Mouse (Mus musculus) forelimb bud, embryonic 11.5 days (tissue): ENCODE measurements around the gene Grcc10.

ENCODE experiments used
- DNase-seq: peaks from one replicate; pipeline ENCODE4 v3.0.0-alpha.2; 2012; ENCODE audit warnings: low read depth, low spot score

The Grcc10 gene

GRCm38 (mm10) chr6:124702102-124702783 is 38.9 kb downstream of the Grcc10 start:
- no peak for DNase-seq

- DNase-seq: no peak
Observed at GRCm38 (mm10) chr6:124701338-124701737, 39.8 kb downstream of the Grcc10 start.

- DNase-seq: no peak
Observed at GRCm38 (mm10) chr6:124699962-124700610, 41.1 kb downstream of the Grcc10 start.

GRCm38 (mm10) chr6:124699366-124699765 is 41.8 kb downstream of the Grcc10 start:
- DNase-seq: no peak

- DNase-seq: no peak
Observed at GRCm38 (mm10) chr6:124698751-124699150, 42.4 kb downstream of the Grcc10 start.

- no peak for DNase-seq
Observed at GRCm38 (mm10) chr6:124696441-124697150, 44.6 kb downstream of the Grcc10 start.

DNA sequence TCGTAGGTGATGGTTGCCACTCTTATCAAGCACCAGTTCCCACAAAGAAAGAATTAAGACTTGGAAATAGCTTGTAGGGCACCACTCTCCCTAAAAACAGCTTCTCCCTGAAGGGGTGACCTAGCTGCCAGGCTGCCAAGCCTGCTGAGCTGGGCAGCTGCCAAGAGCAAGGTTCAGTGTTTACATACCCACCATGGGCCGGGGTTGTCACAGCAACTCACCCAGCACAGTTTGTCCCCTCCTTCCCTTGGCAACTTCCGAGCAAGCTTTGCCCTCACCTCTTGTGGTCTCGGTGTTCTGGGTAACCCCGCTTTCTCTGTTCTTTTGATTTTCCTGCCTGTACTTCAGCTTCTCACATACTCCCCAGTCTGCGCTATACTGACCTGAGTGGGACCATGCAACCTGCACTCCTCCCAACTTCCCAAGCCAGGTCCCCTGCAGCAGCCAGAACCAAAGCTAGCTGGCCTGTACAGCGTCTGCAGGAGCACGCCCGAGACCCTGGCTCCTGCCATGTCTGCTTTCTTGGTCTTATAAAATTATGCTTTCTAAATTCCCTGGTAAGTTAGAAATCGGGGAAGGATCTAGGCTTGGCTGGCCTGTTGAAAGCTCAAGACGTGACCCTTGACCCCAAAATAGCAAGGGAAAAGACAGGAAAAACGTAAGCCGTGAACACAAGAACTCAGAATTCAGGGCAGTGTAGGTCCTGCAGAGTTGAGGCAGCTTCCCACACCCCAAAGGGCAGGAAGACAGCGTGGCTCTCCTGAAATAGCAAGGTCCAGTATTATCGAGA is 46.8 kb downstream of the Grcc10 start:
- no peak for DNase-seq

DNA sequence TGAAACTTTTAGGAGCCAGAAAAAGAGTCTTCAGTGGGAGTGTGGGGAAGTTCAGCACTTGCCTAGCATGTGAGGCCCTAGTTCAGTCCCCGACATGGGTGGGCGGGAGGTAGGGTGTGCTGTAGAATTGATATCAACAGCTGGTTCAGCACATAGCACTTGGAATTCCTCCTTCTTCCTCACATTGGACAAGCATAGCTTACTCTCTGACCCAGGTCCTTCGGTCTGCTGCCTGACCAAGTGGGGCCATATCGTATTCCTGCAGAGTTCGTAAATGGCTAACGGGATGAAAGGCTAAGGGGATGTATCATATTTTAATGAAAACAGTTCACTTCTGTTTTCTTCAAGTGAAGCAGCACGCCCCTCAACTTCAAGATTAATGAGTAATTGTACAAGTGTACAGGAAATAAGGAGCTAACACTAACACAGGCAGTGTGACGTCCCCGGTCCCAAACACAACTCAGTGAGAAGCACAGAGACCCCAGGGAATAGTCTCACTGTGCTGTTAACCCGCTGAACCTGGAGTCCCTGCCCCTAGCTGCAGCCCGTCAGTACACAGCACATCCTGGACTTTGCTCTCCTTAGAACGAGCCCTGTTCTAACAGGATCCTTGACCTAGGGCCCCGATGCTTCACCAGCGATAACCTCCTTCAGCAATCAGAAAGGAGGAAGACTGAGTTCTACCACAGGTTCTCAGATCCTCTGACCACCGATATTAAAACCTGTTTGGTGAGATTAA is 47.8 kb downstream of the Grcc10 start:
- DNase-seq: no peak

- no peak for DNase-seq
Observed at GRCm38 (mm10) chr6:124690517-124690916, 50.7 kb downstream of the Grcc10 start.
